Mouse (Mus musculus) neural tube, embryonic 15.5 days (tissue): ENCODE results near the gene Suds3. TPM values are rescaled to one million over a fixed set of nuclear protein-coding genes. Genes with fewer than 3 reads are reported as not detected.

Experiments
- ATAC-seq: fragments of 200-750 bp; cut with Nextera tagmentation; 2 replicates; pipeline ENCODE4 v1.8.0; 2017; ENCODE audit warnings: mild to moderate bottlenecking, moderate TSS enrichment, moderate library complexity; ENCODE audit not compliant: low FRiP score
- H3K27ac ChIP-seq: fragments of 300-500 bp; sonication (generic); replicated peaks from 2 replicates; pipeline ENCODE4 v1.5.1; 2015; ENCODE audit warnings: mild to moderate bottlenecking, inconsistent platforms
- H3K27me3 ChIP-seq: fragments of 300-500 bp; sonication (generic); replicated peaks from 2 replicates; pipeline ENCODE4 v1.6.1; 2015; ENCODE audit warnings: inconsistent platforms
- H3K36me3 ChIP-seq: fragments of 300-500 bp; sonication (generic); 2 replicates; pipeline ENCODE4 v1.6.1; 2015; ENCODE audit warnings: inconsistent platforms
- H3K4me1 ChIP-seq: fragments of 300-500 bp; sonication (generic); 2 replicates; pipeline ENCODE4 v1.6.1; 2015; ENCODE audit warnings: inconsistent platforms
- H3K4me2 ChIP-seq: fragments of 300-500 bp; sonication (generic); 2 replicates; pipeline ENCODE4 v1.6.1; 2015; ENCODE audit warnings: inconsistent platforms, mild to moderate bottlenecking, moderate library complexity
- H3K4me3 ChIP-seq: fragments of 300-500 bp; sonication (generic); replicated peaks from 2 replicates; pipeline ENCODE4 v1.5.1; 2015; ENCODE audit warnings: mild to moderate bottlenecking, inconsistent platforms
- H3K9ac ChIP-seq: fragments of 300-500 bp; sonication (generic); replicated peaks from 2 replicates; pipeline ENCODE4 v1.6.1; 2015; ENCODE audit warnings: mild to moderate bottlenecking, inconsistent platforms
- H3K9me3 ChIP-seq: fragments of 300-500 bp; sonication (generic); replicated peaks from 2 replicates; pipeline ENCODE4 v1.6.1; 2016; ENCODE audit warnings: inconsistent platforms
- WGBS: fragments of 180-500 bp; shearing (Covaris S2); methylation state at CpG from one replicate; pipeline ENCODE4 v1.1.7; 2015; ENCODE audit warnings: mixed read lengths; 5-methylcytosine and 5-hydroxymethylcytosine counted together
- polyA plus RNA-seq: library from polyadenylated mRNA; unstranded; fragments of >200 nt; fragmentation: Nextera tagmentation; extraction: Ambion mirVana; gene quantifications from 2 replicates; pipeline ENCODE4 v1.2.1, GENCODE M21; 2015

Suds3 gene
- polyA plus RNA-seq, 1 experiment from 2014 or later = 81.9 TPM

DNA sequence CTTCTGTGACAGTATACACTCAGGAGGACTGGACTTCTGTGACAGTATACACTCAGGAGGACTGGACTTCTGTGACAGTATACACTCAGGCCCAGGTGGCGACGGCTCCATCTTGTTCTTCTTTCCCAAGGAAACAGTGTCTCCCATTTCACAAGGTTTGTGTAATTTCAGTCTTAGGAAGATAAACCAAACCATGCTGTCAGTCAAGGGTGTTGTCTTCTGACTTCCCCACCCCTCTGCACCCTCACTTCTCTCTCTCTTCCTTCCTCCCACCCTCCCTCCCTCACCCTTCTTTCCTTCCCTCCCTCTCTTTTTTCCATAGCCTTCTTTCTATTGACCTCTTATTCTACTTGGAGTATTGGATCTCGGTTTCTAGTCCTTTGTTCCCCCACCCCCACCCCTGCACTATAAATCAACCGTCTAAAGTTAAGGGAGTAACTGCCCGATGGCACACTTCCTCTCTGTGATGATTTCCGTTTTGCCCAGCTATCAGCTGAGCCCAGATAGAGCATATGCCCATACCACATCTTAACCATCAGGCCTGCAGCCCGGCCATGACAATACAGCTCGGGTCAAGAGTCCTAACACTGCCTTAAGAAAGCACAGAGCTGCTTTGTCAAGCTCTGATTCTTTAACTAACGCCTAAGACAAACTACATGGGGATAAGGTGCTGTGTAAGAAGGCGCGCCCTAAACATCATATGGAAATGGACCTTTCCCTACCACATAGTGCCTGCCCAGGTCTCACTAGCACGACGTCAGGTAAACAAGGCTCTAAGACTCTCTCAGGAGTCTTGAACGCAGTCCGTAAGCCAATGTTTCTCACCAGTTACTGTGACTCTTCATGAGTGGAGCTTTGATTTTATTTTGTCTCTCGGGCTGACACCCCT, 33.4 kb upstream of the Suds3 start:
- no peak overlapping the region for H3K9ac ChIP-seq
- ATAC-seq = no peak
- no peaks in the 10 kb centered on the region for H3K36me3 ChIP-seq
- WGBS = 75% methylated on average over 16 of the region's 16 CpGs
- H3K4me2 ChIP-seq = no peak overlapping the region
- H3K4me3 ChIP-seq = no peak overlapping the region
- no peaks in the 10 kb centered on the region for H3K9me3 ChIP-seq
- H3K4me1 ChIP-seq = no peaks in the 10 kb centered on the region
- no peak overlapping the region for H3K27ac ChIP-seq
- H3K27me3 ChIP-seq = no peaks in the 10 kb centered on the region

- Histone ChIP-seq H3K4me2 (no peak overlapping the region), H3K27ac (no peak overlapping the region), H3K9ac (no peak overlapping the region), H3K4me1 (no peaks in the 10 kb centered on the region), H3K27me3 (no peaks in the 10 kb centered on the region), H3K4me3 (no peak overlapping the region), H3K9me3 (no peaks in the 10 kb centered on the region), H3K36me3 (no peaks in the 10 kb centered on the region)
- 90% methylated on average over 16 of the region's 16 CpGs for WGBS
- no peak for ATAC-seq
Measured at GRCm38 (mm10) chr5:117147187-117148095, 31.5 kb upstream of the Suds3 start.

GRCm38 (mm10) chr5:117146165-117146564, 30.3 kb upstream of the Suds3 start:
- Histone ChIP-seq H3K4me2 (no peak overlapping the region), H3K4me1 (no peaks in the 10 kb centered on the region), H3K9ac (no peak overlapping the region), H3K36me3 (no peaks in the 10 kb centered on the region), H3K27ac (no peak overlapping the region), H3K27me3 (no peaks in the 10 kb centered on the region), H3K4me3 (no peak overlapping the region), H3K9me3 (no peaks in the 10 kb centered on the region)
- ATAC-seq = no peak

DNA sequence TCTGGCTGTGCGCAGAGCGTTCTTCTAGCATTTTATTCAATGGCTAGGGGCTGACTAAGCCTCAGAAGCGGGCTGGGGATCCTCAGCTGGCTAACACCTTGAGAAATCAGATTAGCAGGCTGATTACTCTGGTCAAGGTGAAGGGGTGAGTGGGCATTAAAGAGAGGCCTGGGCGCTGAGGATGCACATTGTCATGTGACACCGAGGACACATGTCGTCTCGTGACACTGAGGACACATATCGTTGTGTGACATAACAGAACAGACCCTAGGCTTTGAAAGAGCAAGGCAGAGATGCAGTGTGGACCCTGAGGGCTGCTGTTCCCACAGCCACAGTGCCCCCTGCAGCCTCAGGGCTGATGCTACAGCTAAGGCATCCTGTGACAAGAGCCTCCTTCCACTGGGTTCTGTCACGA, 27.8 kb upstream of the Suds3 start:
- Histone ChIP-seq H3K4me3 (no peak overlapping the region), H3K4me1 (no peaks in the 10 kb centered on the region), H3K9ac (no peak overlapping the region), H3K36me3 (no peaks in the 10 kb centered on the region), H3K27me3 (no peaks in the 10 kb centered on the region), H3K9me3 (no peaks in the 10 kb centered on the region), H3K4me2 (no peak overlapping the region), H3K27ac (no peak overlapping the region)
- WGBS = 63% methylated on average over 9 of the region's 9 CpGs
- ATAC-seq = no peak

DNA sequence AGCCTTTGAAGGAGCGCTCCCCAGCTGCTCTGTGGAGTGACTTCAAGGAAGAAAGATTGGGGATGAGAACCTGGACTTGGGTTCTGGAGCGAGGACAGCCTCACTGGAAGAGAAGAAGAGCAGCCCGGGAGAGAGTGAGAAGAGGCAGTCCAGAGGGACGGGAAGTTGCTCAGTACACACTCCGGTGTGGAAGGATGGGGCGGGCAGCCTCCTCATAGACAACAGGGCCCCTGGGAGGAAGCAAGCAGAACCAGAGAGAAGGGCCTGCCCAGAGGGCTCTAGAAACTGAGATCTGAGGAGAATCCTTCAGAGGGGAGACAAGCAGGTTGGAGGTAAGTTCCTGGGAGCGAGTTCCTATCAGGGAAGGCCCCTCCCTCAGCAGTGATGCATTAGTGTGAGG, 24.5 kb upstream of the Suds3 start:
- 78% methylated on average over 7 of the region's 7 CpGs for WGBS
- H3K27ac ChIP-seq = no peak overlapping the region
- H3K4me3 ChIP-seq = no peak overlapping the region
- H3K4me2 ChIP-seq = no peak overlapping the region
- H3K9ac ChIP-seq = no peak overlapping the region
- peaks cover 6% of the 10 kb centered on the region for H3K4me1 ChIP-seq
- H3K36me3 ChIP-seq = no peaks in the 10 kb centered on the region
- no peaks in the 10 kb centered on the region for H3K9me3 ChIP-seq
- no peak for ATAC-seq
- H3K27me3 ChIP-seq = no peaks in the 10 kb centered on the region

GRCm38 (mm10) chr5:117139822-117140221, 23.9 kb upstream of the Suds3 start:
- H3K4me3 ChIP-seq = no peak overlapping the region
- 75% methylated on average over 8 of the region's 8 CpGs for WGBS
- H3K36me3 ChIP-seq = no peaks in the 10 kb centered on the region
- no peak overlapping the region for H3K27ac ChIP-seq
- ATAC-seq = no peak
- no peaks in the 10 kb centered on the region for H3K9me3 ChIP-seq
- H3K27me3 ChIP-seq = no peaks in the 10 kb centered on the region
- H3K4me2 ChIP-seq = no peak overlapping the region
- peaks cover 8% of the 10 kb centered on the region for H3K4me1 ChIP-seq
- H3K9ac ChIP-seq = no peak overlapping the region

- Histone ChIP-seq H3K36me3 (no peaks in the 10 kb centered on the region), H3K9me3 (no peaks in the 10 kb centered on the region), H3K4me3 (no peak overlapping the region), H3K4me2 (no peak overlapping the region), H3K27me3 (no peaks in the 10 kb centered on the region), H3K9ac (no peak overlapping the region), H3K4me1 (peaks cover 8% of the 10 kb centered on the region), H3K27ac (no peak overlapping the region)
- no peak for ATAC-seq
- 78% methylated on average over 11 of the region's 11 CpGs for WGBS
Measured at GRCm38 (mm10) chr5:117138295-117138988, 22.5 kb upstream of the Suds3 start.

- Histone ChIP-seq H3K27ac (no peak overlapping the region), H3K4me1 (peaks cover 8% of the 10 kb centered on the region), H3K4me3 (no peak overlapping the region), H3K36me3 (no peaks in the 10 kb centered on the region), H3K9ac (no peak overlapping the region), H3K4me2 (no peak overlapping the region), H3K9me3 (no peaks in the 10 kb centered on the region), H3K27me3 (no peaks in the 10 kb centered on the region)
- ATAC-seq = no peak
- WGBS = 80% methylated on average over 8 of the region's 8 CpGs
Measured at GRCm38 (mm10) chr5:117137594-117137993, 21.7 kb upstream of the Suds3 start.

DNA sequence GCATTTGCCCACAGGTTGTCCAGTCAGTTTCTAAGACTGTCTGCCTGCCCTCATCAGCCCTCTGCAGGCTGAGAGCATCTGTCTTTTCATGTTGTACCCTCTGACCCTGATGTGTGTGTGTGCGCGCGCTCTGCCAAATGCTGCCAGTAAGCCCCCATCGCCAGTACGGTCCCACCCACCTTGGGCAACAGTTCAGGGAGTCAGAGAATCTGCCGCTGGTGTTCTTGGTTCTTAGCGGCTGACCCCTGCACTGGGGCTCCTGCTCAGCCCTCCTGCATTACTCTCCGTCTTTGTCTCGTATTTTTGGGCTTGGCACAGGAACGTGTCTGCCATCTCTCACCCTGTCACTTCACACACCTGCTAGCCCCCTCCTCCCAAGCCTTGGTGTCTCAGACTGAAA, 21.1 kb upstream of the Suds3 start:
- Histone ChIP-seq H3K27me3 (no peaks in the 10 kb centered on the region), H3K9ac (no peak overlapping the region), H3K9me3 (no peaks in the 10 kb centered on the region), H3K4me3 (no peak overlapping the region), H3K36me3 (no peaks in the 10 kb centered on the region), H3K4me2 (no peak overlapping the region), H3K27ac (no peak overlapping the region), H3K4me1 (peaks cover 8% of the 10 kb centered on the region)
- ATAC-seq = no peak
- 61% methylated on average over 10 of the region's 10 CpGs for WGBS

- no peak for ATAC-seq
- peaks cover 8% of the 10 kb centered on the region for H3K4me1 ChIP-seq
- H3K9ac ChIP-seq = no peak overlapping the region
- H3K4me2 ChIP-seq = no peak overlapping the region
- no peaks in the 10 kb centered on the region for H3K36me3 ChIP-seq
- 95% methylated on average over 5 of the region's 5 CpGs for WGBS
- no peaks in the 10 kb centered on the region for H3K9me3 ChIP-seq
- no peaks in the 10 kb centered on the region for H3K27me3 ChIP-seq
- no peak overlapping the region for H3K27ac ChIP-seq
- H3K4me3 ChIP-seq = no peak overlapping the region
Measured at GRCm38 (mm10) chr5:117136570-117136969, 20.7 kb upstream of the Suds3 start.

- Histone ChIP-seq H3K27ac (no peak overlapping the region), H3K4me3 (no peak overlapping the region), H3K9ac (no peak overlapping the region), H3K9me3 (no peaks in the 10 kb centered on the region), H3K27me3 (no peaks in the 10 kb centered on the region), H3K4me2 (no peak overlapping the region), H3K36me3 (no peaks in the 10 kb centered on the region), H3K4me1 (peaks cover 8% of the 10 kb centered on the region)
- 52% methylated on average over 9 of the region's 9 CpGs for WGBS
- ATAC-seq = no peak
Measured at GRCm38 (mm10) chr5:117135869-117136268, 20.0 kb upstream of the Suds3 start.
